Mouse (Mus musculus) embryonic facial prominence, embryonic 11.5 days (tissue): ENCODE measurements around the gene Nt5dc3. TPM values are rescaled to one million over a fixed set of nuclear protein-coding genes. Genes with fewer than 3 reads are reported as not detected.

ENCODE experiments used
- ATAC-seq: fragments of 200-750 bp; cut with Nextera tagmentation; replicated peaks from 2 replicates; pipeline ENCODE4 v1.8.0; 2017; ENCODE audit warnings: low read depth; ENCODE audit not compliant: insufficient number of reproducible peaks, low FRiP score, low TSS enrichment
- DNase-seq: peaks from one replicate; pipeline ENCODE4 v3.0.0-alpha.2; 2015; ENCODE audit warnings: low spot score
- H3K27ac ChIP-seq: fragments of 300-500 bp; sonication (generic); replicated peaks from 2 replicates; pipeline ENCODE4 v1.5.1; 2014; ENCODE audit warnings: mild to moderate bottlenecking, low read depth, low read length, control low read depth
- H3K27me3 ChIP-seq: fragments of 300-500 bp; sonication (generic); 2 replicates; pipeline ENCODE4 v1.6.1; 2014; ENCODE audit warnings: mild to moderate bottlenecking, low read length, moderate library complexity, mixed read lengths; ENCODE audit not compliant: control insufficient read depth, insufficient read depth
- H3K36me3 ChIP-seq: fragments of 300-500 bp; sonication (generic); replicated peaks from 2 replicates; pipeline ENCODE4 v1.6.1; 2014; ENCODE audit warnings: low read depth, mild to moderate bottlenecking, low read length, moderate library complexity, mixed read lengths; ENCODE audit not compliant: control insufficient read depth, insufficient read depth
- H3K4me1 ChIP-seq: fragments of 300-500 bp; sonication (generic); 2 replicates; pipeline ENCODE4 v1.6.1; 2014; ENCODE audit warnings: low read length, mixed read lengths; ENCODE audit not compliant: control insufficient read depth, insufficient read depth
- H3K4me2 ChIP-seq: fragments of 300-500 bp; sonication (generic); 2 replicates; pipeline ENCODE4 v1.6.1; 2014; ENCODE audit warnings: low read depth, mild to moderate bottlenecking, control low read depth, low read length, moderate library complexity
- H3K4me3 ChIP-seq: fragments of 300-500 bp; sonication (generic); 2 replicates; pipeline ENCODE4 v1.5.1; 2014; ENCODE audit warnings: low read depth, low read length, control low read depth
- H3K9ac ChIP-seq: fragments of 300-500 bp; sonication (generic); replicated peaks from 2 replicates; pipeline ENCODE4 v1.6.1; 2014; ENCODE audit warnings: mild to moderate bottlenecking, control low read depth, low read length
- H3K9me3 ChIP-seq: fragments of 300-500 bp; sonication (generic); replicated peaks from 2 replicates; pipeline ENCODE4 v1.6.1; 2016; ENCODE audit warnings: mild to moderate bottlenecking, low read length, inconsistent platforms, mixed read lengths; ENCODE audit not compliant: control insufficient read depth
- WGBS: fragments of 180-500 bp; shearing (Covaris S2); extraction: QIAGEN DNeasy Blood & Tissue Kit; methylation state at CpG from one replicate; pipeline ENCODE4 v1.1.7; 2014; 5-methylcytosine and 5-hydroxymethylcytosine counted together
- polyA plus RNA-seq: library from polyadenylated mRNA; unstranded; fragments of >200 nt; fragmentation: Nextera tagmentation; extraction: Ambion mirVana; gene quantifications from 2 replicates; pipeline ENCODE4 v1.2.1, GENCODE M21; 2014

Gene Nt5dc3
- polyA plus RNA-seq, 1 experiment from 2014 or later, result 1.6 TPM

DNA sequence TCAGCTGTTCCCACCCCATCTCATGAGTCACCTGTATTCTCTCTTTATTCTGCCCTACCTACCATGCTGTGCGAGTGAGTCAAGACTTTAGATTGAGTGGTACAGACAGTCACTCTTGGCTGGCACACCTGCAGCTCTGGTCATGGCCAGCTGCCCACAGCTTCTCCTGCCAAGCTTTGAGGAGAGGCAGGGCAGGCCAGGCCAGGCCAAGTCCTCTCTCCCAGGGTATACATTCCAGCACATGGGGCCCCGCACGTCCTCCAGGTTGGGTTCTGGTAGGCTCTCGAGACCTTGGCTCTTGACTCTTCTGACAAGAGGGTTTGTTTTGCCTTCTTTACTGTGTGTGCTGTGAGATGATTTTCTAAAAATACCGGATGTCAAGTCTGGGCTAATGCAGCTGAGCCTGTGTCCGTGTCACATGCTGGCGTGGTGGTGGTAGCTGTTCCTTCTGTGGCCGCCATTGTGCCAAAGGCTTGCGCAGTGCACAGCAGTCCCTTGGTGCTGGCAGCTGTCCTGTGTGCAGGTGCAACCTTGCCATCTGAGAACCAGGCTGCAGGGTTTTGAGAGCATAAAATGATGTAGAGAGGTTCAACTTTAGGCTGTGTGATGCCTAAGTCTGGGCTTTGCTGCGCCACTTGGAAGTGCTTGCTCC, 47.2 kb downstream of the Nt5dc3 start:
- Histone ChIP-seq H3K27me3 (no peaks in the 10 kb centered on the region), H3K9me3 (no peaks in the 10 kb centered on the region), H3K4me3 (no peak overlapping the region), H3K4me2 (no peak overlapping the region), H3K36me3 (no peaks in the 10 kb centered on the region), H3K4me1 (no peaks in the 10 kb centered on the region), H3K9ac (no peak overlapping the region), H3K27ac (no peak overlapping the region)
- DNase-seq, result no peak
- ATAC-seq, result no peak
- WGBS, result 85% methylated on average over 10 of the region's 10 CpGs

DNA sequence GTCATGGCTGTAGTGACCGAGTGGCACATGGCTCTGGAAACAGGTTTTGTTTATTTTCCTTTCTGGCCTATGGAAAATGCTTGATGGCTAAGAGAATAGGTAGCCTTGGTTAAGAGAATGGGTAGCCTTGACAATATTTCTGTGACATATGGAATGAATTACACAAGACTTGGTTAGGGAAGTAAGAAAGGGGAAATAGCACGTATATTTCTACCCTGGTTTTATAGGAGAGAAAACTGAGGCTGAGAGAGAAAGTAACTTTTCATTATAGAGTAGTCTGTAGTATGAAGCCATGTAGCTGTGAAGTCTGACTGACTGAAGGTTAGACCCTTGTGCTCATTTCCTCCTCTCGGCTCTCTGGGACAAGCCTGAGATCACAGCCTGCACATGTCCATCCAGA, 48.1 kb downstream of the Nt5dc3 start:
- 41% methylated on average over 3 of the region's 3 CpGs for WGBS

DNA sequence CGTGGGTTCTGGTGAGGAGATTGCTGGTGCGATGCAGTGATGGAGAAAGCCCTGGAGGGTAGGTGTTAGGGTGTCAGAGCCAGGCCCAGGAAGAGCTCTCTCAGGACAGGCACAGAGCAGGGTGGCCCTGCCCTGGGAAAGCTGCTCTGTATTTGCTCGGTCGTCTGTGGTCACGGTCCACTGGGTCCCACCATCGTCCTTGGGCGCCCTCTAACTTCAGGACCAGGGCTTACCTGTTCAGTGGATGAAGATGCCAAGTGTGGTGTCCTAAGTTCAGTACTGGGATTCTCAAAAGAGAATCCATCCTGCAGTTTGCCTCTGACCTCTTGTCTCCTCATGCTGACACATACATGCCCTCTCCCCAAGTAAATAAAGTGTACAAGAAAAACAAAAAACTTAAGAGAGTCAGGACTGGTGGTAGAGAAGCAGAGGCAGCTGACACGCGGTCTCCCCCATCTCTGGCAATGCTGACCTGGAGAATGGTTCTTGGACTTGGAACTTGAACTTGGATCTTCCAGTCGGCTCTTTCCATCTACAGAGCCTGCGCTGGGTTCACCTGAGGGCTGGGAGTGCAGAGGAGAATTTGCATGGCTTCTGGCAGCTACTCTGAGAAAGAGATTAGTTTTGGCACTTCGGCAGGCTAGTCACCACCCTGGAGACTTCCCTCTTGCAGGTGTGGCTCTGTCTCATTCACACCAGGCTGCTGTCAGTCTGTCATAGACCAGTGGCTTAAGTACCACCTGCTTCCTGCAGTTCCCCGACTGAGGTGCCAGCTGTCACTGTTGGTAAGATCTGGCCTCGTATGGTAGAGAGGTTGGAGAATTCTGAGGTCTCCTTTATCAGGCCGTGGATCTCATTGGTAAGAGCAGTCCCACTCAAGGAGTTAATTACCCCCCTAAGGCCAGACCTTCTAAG, 49.7 kb downstream of the Nt5dc3 start:
- Histone ChIP-seq H3K27me3 (no peaks in the 10 kb centered on the region), H3K4me3 (no peak overlapping the region), H3K9me3 (no peaks in the 10 kb centered on the region), H3K36me3 (no peaks in the 10 kb centered on the region), H3K4me1 (no peaks in the 10 kb centered on the region), H3K4me2 (no peak overlapping the region), H3K9ac (no peak overlapping the region), H3K27ac (no peak overlapping the region)
- DNase-seq (no peak), ATAC-seq (no peak)
- WGBS, result 84% methylated on average over 15 of the region's 15 CpGs

More for the DNA sequence above, 48.1 kb downstream of the Nt5dc3 start:
- H3K36me3 ChIP-seq, result no peaks in the 10 kb centered on the region
- no peak overlapping the region for H3K9ac ChIP-seq
- DNase-seq, result no peak
- H3K4me2 ChIP-seq, result no peak overlapping the region
- H3K27me3 ChIP-seq, result no peaks in the 10 kb centered on the region
- no peak for ATAC-seq
- no peak overlapping the region for H3K27ac ChIP-seq
- H3K4me1 ChIP-seq, result no peaks in the 10 kb centered on the region
- H3K4me3 ChIP-seq, result no peak overlapping the region
- no peaks in the 10 kb centered on the region for H3K9me3 ChIP-seq

DNA sequence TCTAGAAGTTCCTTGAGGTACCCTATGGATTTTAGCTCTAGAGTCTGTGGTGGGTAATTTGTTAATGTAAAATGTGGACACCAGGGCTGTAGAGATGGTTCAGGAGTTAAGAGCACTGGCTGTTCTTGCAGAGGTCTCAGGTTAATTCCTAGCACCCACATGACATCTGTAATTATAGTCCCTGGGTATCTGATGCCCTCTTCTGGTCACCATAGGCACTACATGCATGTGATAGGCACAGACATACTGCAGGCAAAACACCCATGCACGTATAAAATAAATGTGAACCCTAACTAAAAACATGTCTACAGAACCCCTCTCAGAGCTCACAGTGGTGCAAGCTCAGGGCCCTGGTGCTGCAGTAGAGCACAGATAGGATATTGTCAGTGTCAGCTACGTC, 50.7 kb downstream of the Nt5dc3 start:
- Histone ChIP-seq H3K4me3 (no peak overlapping the region), H3K4me1 (no peaks in the 10 kb centered on the region), H3K4me2 (no peak overlapping the region), H3K9ac (no peak overlapping the region), H3K27ac (no peak overlapping the region), H3K27me3 (no peaks in the 10 kb centered on the region), H3K36me3 (no peaks in the 10 kb centered on the region), H3K9me3 (no peaks in the 10 kb centered on the region)
- 93% methylated on average over 2 of the region's 2 CpGs for WGBS
- no peak for DNase-seq
- ATAC-seq, result no peak

DNA sequence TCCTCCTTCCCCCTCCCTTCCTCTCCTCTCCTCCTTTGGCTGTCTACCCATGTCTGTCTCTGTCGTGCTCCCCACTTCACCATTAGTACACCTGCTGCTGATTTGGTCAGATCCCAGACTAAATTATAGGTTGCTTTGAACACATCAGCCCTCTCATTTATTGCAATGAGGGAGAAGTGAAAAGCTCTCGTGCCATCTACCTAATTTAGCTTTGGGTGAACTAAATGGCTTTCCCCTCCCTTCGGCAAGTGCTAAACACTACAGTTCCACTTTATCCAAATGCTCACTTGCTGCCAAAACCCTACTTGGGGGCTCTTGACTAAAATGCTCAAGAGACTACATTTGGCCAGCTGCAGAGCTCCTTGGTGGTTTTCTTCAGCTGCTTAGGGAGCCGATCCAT, 58.0 kb downstream of the Nt5dc3 start:
- Histone ChIP-seq H3K27ac (no peak overlapping the region), H3K4me3 (no peak overlapping the region), H3K9ac (no peak overlapping the region), H3K27me3 (no peaks in the 10 kb centered on the region), H3K9me3 (no peaks in the 10 kb centered on the region), H3K4me2 (no peak overlapping the region), H3K36me3 (no peaks in the 10 kb centered on the region), H3K4me1 (no peaks in the 10 kb centered on the region)
- DNase-seq (no peak), ATAC-seq (no peak)
- 80% methylated on average over 4 of the region's 4 CpGs for WGBS

DNA sequence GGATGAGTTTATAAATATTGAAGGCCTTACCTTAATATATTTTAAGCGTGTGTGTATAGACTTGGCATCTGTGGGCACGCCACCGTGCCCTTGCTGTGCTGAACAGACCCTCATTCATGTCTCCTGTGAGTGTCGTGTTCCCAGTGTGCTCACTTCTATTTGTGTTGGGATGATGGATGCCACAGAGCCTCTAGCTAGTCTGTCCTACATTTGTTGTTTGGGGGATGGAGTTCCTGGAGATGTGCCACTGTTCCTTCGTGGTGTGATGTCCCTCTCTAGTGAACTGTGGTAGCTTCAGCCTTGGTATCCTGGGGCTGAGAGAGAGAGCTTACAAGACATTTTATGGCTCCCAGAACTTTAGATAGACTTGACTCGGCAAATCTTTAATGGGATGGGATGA, 60.0 kb downstream of the Nt5dc3 start:
- no peak overlapping the region for H3K9ac ChIP-seq
- H3K27ac ChIP-seq, result no peak overlapping the region
- no peak overlapping the region for H3K4me3 ChIP-seq
- ATAC-seq, result no peak
- H3K27me3 ChIP-seq, result no peaks in the 10 kb centered on the region
- H3K9me3 ChIP-seq, result no peaks in the 10 kb centered on the region
- WGBS, result 92% methylated on average over 6 of the region's 6 CpGs
- no peaks in the 10 kb centered on the region for H3K4me1 ChIP-seq
- DNase-seq, result no peak
- no peaks in the 10 kb centered on the region for H3K36me3 ChIP-seq
- H3K4me2 ChIP-seq, result no peak overlapping the region

DNA sequence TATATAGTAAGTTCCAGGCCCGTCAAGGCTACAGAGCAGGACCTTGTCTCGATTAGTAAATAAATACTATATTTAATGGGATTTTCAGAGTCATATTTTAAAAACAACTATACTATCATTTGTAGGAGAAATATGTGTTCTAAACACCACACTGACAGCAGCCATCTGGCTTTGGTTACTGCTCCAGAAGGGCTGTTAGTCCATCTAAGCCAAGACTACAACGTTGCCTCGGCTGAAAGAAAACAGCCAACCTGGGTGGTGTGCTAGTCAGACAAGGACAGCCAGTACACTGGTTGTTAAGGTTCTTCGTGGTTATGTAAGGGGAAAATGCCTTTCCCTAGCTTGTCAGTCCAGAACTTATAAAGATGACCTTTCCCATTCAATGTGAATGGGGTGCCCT, 63.9 kb downstream of the Nt5dc3 start:
- DNase-seq (no peak), ATAC-seq (no peak)
- Histone ChIP-seq H3K27ac (no peak overlapping the region), H3K9me3 (no peaks in the 10 kb centered on the region), H3K4me2 (no peak overlapping the region), H3K36me3 (no peaks in the 10 kb centered on the region), H3K4me3 (no peak overlapping the region), H3K27me3 (no peaks in the 10 kb centered on the region), H3K9ac (no peak overlapping the region), H3K4me1 (no peaks in the 10 kb centered on the region)
- WGBS, result 79% methylated on average over 5 of the region's 5 CpGs

DNA sequence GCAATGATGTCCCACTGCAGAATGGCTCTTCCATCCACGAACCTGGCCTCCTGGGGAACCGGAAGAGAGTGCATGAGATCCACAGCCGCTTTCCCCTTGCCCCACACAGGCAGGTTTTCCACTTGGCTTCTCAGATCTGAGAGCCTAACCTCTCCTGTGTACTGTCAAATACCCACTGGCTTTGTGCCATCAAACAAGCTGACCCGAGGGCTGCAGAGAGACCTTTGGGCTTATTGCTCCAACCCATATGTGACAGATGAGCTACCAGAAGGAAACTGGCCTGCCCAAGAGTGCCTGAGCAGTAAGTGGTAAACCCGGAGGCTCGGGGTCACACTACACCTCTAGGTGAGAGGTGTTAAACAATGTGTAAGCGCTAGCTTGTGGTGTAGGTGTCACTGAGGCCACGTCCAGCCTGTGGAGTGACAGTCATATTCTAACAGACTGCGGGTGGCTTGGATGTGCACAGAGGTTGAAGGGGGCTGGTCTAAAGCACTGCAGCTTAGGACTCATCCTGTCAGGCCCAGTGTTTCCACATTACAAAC, 68.2 kb downstream of the Nt5dc3 start:
- Histone ChIP-seq H3K9me3 (no peaks in the 10 kb centered on the region), H3K27me3 (no peaks in the 10 kb centered on the region), H3K27ac (no peak overlapping the region), H3K4me1 (no peaks in the 10 kb centered on the region), H3K4me2 (no peak overlapping the region), H3K36me3 (no peaks in the 10 kb centered on the region), H3K9ac (no peak overlapping the region), H3K4me3 (no peak overlapping the region)
- WGBS, result 76% methylated on average over 9 of the region's 9 CpGs
- DNase-seq (no peak), ATAC-seq (no peak)
